12 mouse cellular contexts compared by ENCODE assay signal in the genomic region with DNA sequence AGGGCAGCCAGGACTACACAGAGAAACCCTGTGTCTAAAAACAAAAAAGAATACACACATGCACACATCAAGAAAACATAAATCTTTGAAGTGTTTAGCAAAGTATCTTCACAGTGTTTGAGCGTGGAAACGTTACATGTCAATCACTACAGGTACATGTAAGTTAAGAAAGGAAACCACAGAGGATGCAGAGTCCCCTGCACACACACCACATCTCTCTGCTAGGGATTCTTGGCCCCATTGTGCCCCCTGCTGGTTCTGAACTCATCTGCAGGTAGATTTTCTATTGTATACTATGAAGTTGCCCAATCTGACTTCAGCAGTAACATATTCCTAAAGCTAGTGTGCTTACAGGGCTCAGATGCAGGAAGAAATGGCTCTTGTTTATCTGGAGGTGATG. TPM values are rescaled to one million over a fixed set of nuclear protein-coding genes. Genes with fewer than 3 reads are reported as not detected.
A peak's percentile ranks its signal among the peaks of the same experiment; 100 is the strongest.
DNase-seq lines count a peak whose midpoint lies in the region; ATAC-seq and TF ChIP-seq lines count a peak whose summit lies in the region.
"Had no signal": no experiment of that assay in that cellular context is flagged by ENCODE, and none has a peak within 500 bp of the region (broad histone marks: within the 10 kb centered on the region; RNA-seq: fewer than 3 reads in every experiment).

No protein-coding gene starts in this region.

- H3K4me2 ChIP-seq in stomach, postnatal 0 days (replicated peaks; ENCODE audit: low read depth) = no peak overlapping the region
- no peak overlapping the region for H3K4me2 ChIP-seq in midbrain, embryonic 14.5 days (ENCODE audit: low read length)
- no peak overlapping the region for H3K4me2 ChIP-seq in midbrain, embryonic 16.5 days (ENCODE audit: low read length)
- H3K4me2 ChIP-seq: heart, embryonic 11.5 days; hindbrain, embryonic 15.5 days; limb, embryonic 12.5 days had no signal

- H3K4me1 ChIP-seq in stomach, postnatal 0 days (replicated peaks; ENCODE audit: control insufficient read depth, insufficient read depth) = no peaks in the 10 kb centered on the region
- H3K4me1 ChIP-seq in midbrain, embryonic 14.5 days (ENCODE audit: control insufficient read depth, insufficient read depth, low read length) = no peaks in the 10 kb centered on the region
- no peaks in the 10 kb centered on the region for H3K4me1 ChIP-seq in midbrain, embryonic 16.5 days (ENCODE audit: control insufficient read depth, insufficient read depth, low read length)
- H3K4me1 ChIP-seq: hindbrain, embryonic 15.5 days; limb, embryonic 12.5 days had no signal

- no peaks in the 10 kb centered on the region for H3K36me3 ChIP-seq in stomach, postnatal 0 days (ENCODE audit: control insufficient read depth, insufficient read depth, low read length)
- H3K36me3 ChIP-seq in midbrain, embryonic 14.5 days (ENCODE audit: control insufficient read depth, insufficient read depth, low read length) = no peaks in the 10 kb centered on the region
- H3K36me3 ChIP-seq in midbrain, embryonic 16.5 days (ENCODE audit: control insufficient read depth, insufficient read depth, low read length) = no peaks in the 10 kb centered on the region
- H3K36me3 ChIP-seq: hindbrain, embryonic 15.5 days; limb, embryonic 12.5 days had no signal

- H3K9ac ChIP-seq in stomach, postnatal 0 days (ENCODE audit: low read length) = no peak overlapping the region
- H3K9ac ChIP-seq in midbrain, embryonic 14.5 days (replicated peaks; ENCODE audit: low read length) = no peak overlapping the region
- H3K9ac ChIP-seq in midbrain, embryonic 16.5 days (ENCODE audit: low read depth, low read length) = no peak overlapping the region
- H3K9ac ChIP-seq: hindbrain, embryonic 15.5 days; limb, embryonic 12.5 days had no signal

- no peak overlapping the region for H3K4me3 ChIP-seq in stomach, postnatal 0 days (ENCODE audit: low read depth, low read length)
- H3K4me3 ChIP-seq in midbrain, embryonic 14.5 days (replicated peaks; ENCODE audit: low read depth, low read length) = no peak overlapping the region
- H3K4me3 ChIP-seq in midbrain, embryonic 16.5 days (ENCODE audit: low read depth, low read length) = no peak overlapping the region
- H3K4me3 ChIP-seq: hindbrain, embryonic 15.5 days; limb, embryonic 12.5 days had no signal

- 79% methylated on average over 2 of the region's 2 CpGs for WGBS in stomach, postnatal 0 days
- WGBS in midbrain, embryonic 14.5 days = 84% methylated on average over 2 of the region's 2 CpGs
- WGBS in midbrain, embryonic 16.5 days = 88% methylated on average over 2 of the region's 2 CpGs

- 0 out of 2 replicates have a peak, but pooled peaks have one; percentile 9 for TF ChIP-seq CTCF in stomach, postnatal 0 days (IDR thresholded peaks at IDR 0.05; ENCODE audit: low read depth)

- no peak for TF ChIP-seq EP300 in stomach, postnatal 0 days (optimal IDR thresholded peaks at IDR 0.05)

- peak; percentile 63 for ATAC-seq in CD4-positive, CD25-positive, alpha-beta regulatory T cell, adult 4 months
- no peak for ATAC-seq in stomach, postnatal 0 days (ENCODE audit: low FRiP score, low TSS enrichment)
- ATAC-seq in midbrain, embryonic 14.5 days (ENCODE audit: low FRiP score, low TSS enrichment) = no peak
- no peak for ATAC-seq in midbrain, embryonic 16.5 days

- H3K27me3 ChIP-seq in stomach, postnatal 0 days (ENCODE audit: control insufficient read depth, insufficient read depth, low read length) = no peaks in the 10 kb centered on the region
- H3K27me3 ChIP-seq in midbrain, embryonic 14.5 days (ENCODE audit: control insufficient read depth, insufficient read depth, low read length) = no peaks in the 10 kb centered on the region
- H3K27me3 ChIP-seq in midbrain, embryonic 16.5 days (ENCODE audit: control insufficient read depth, insufficient read depth, low read depth, low read length) = no peaks in the 10 kb centered on the region
- H3K27me3 ChIP-seq: hindbrain, embryonic 15.5 days; limb, embryonic 12.5 days had no signal

- peak; percentile 6 for DNase-seq in adrenal gland, postnatal 10 days
- no peak for DNase-seq in adrenal gland, adult 18-20 months (ENCODE audit: low spot score in 2 of 2)
- DNase-seq in c-Kit-positive CD71-negative TER-119-negative erythroid progenitor cells, embryonic 14.5 days (ENCODE audit: low read depth) = peak; percentile 32
- no peak for DNase-seq in stomach, postnatal 0 days (ENCODE audit: low spot score)
- DNase-seq in midbrain, embryonic 14.5 days = no peak
- no peak for DNase-seq in MN1 (ENCODE audit: low spot score)
- DNase-seq: cerebellum, adult 9-11 months had no signal

- H3K9me3 ChIP-seq in stomach, postnatal 0 days (ENCODE audit: control insufficient read depth, low read length) = no peaks in the 10 kb centered on the region
- no peaks in the 10 kb centered on the region for H3K9me3 ChIP-seq in midbrain, embryonic 14.5 days (ENCODE audit: control insufficient read depth, low read length)
- H3K9me3 ChIP-seq in midbrain, embryonic 16.5 days (replicated peaks; ENCODE audit: control insufficient read depth, low read length, poor library complexity, severe bottlenecking) = no peaks in the 10 kb centered on the region
- H3K9me3 ChIP-seq: hindbrain, embryonic 15.5 days had no signal

- no peak overlapping the region for H3K27ac ChIP-seq in stomach, postnatal 0 days (replicated peaks)
- H3K27ac ChIP-seq in midbrain, embryonic 14.5 days (replicated peaks; ENCODE audit: low read depth, low read length) = no peak overlapping the region
- no peak overlapping the region for H3K27ac ChIP-seq in midbrain, embryonic 16.5 days (ENCODE audit: low read length)
- H3K27ac ChIP-seq: hindbrain, embryonic 15.5 days; limb, embryonic 12.5 days had no signal

RNA-seq across cellular contexts. Expression of a gene that starts 36.7 kb away (rescaled TPM):
- total RNA-seq in adrenal gland, postnatal 10 days (2021) = 10 to 100 TPM; 33.8 to 49.5 TPM
- 10 to 100 TPM; 24.6 to 24.9 TPM for total RNA-seq in adrenal gland, adult 18-20 months (2021)
- polyA plus RNA-seq in CD4-positive, CD25-positive, alpha-beta regulatory T cell, adult 4 months (2017; shearing (Covaris generic)) = 10 to 100 TPM; 47.8 to 49.0 TPM
- 20.9 and 21.1 TPM in 2 replicates for polyA plus RNA-seq in stomach, postnatal 0 days (2015; fragmentation: Nextera tagmentation; extraction: Ambion mirVana)
- polyA plus RNA-seq in midbrain, embryonic 14.5 days (2014; fragmentation: Nextera tagmentation; extraction: Ambion mirVana) = 63.3 and 65.3 TPM in 2 replicates
- polyA plus RNA-seq in midbrain, embryonic 16.5 days (2015; fragmentation: Nextera tagmentation; extraction: Ambion mirVana) = 55.0 and 57.7 TPM in 2 replicates

Comparison
In these comparisons a context has a peak if more than half of its experiments do, and no peak if none do; other contexts are left out.
1. DNase-seq: peak in adrenal gland, postnatal 10 days (single experiment) and c-Kit-positive CD71-negative TER-119-negative erythroid progenitor cells, embryonic 14.5 days (single experiment); none in adrenal gland, adult 18-20 months (0 of 2), stomach, postnatal 0 days (single experiment), midbrain, embryonic 14.5 days (single experiment) and MN1 (single experiment).